Mouse (Mus musculus): ENCODE measurements around the gene Gm17545. TPM values are rescaled to one million over a fixed set of nuclear protein-coding genes. Genes with fewer than 3 reads are reported as not detected.
"Not testable (repeated sequence)": the region's sequence is repeated elsewhere in the genome, so short reads cannot be mapped to it uniquely, and the experiment has no call there.

The Gm17545 gene
- not detected in 2 replicates for polyA plus RNA-seq (2015; fragmentation: Nextera tagmentation; extraction: Ambion mirVana)

- H3K4me1 ChIP-seq (ENCODE audit: control insufficient read depth, insufficient read depth, low read length); H3K9ac ChIP-seq (ENCODE audit: low read depth, low read length); ATAC-seq; H3K4me2 ChIP-seq (ENCODE audit: low read depth, low read length); H3K4me3 ChIP-seq (ENCODE audit: low read length); H3K9me3 ChIP-seq (ENCODE audit: control insufficient read depth, low read length); H3K27me3 ChIP-seq (replicated peaks; ENCODE audit: control insufficient read depth, insufficient read depth, low read length); H3K27ac ChIP-seq (ENCODE audit: low read length): not testable (repeated sequence)
- H3K36me3 ChIP-seq (ENCODE audit: control insufficient read depth, insufficient read depth, low read length) = peaks cover 25% of the 10 kb centered on the region
- 94% methylated on average over 8 of the region's 8 CpGs for WGBS
Observed at GRCm38 (mm10) chr9:22453990-22454389, at the start of gene Gm17545. TSS of gene Gm17545 (plus strand) at chr9:22454290.

GRCm38 (mm10) chr9:22405414-22405813 is 48.7 kb upstream of the Gm17545 start:
- H3K36me3 ChIP-seq (ENCODE audit: control insufficient read depth, insufficient read depth, low read length) = no peaks in the 10 kb centered on the region
- H3K4me1 ChIP-seq (ENCODE audit: control insufficient read depth, insufficient read depth, low read length) = no peaks in the 10 kb centered on the region
- no peak overlapping the region for H3K4me2 ChIP-seq (ENCODE audit: low read depth, low read length)
- no peak for ATAC-seq
- 70% methylated on average over 3 of the region's 3 CpGs for WGBS
- H3K27ac ChIP-seq (ENCODE audit: low read length) = no peak overlapping the region
- H3K27me3 ChIP-seq (replicated peaks; ENCODE audit: control insufficient read depth, insufficient read depth, low read length) = no peaks in the 10 kb centered on the region
- no peak overlapping the region for H3K9ac ChIP-seq (ENCODE audit: low read depth, low read length)
- no peak overlapping the region for H3K4me3 ChIP-seq (ENCODE audit: low read length)
- H3K9me3 ChIP-seq (ENCODE audit: control insufficient read depth, low read length) = no peaks in the 10 kb centered on the region

- not testable (repeated sequence) for H3K9ac ChIP-seq (ENCODE audit: low read depth, low read length); H3K36me3 ChIP-seq (ENCODE audit: control insufficient read depth, insufficient read depth, low read length); H3K27ac ChIP-seq (ENCODE audit: low read length); H3K9me3 ChIP-seq (ENCODE audit: control insufficient read depth, low read length); ATAC-seq; H3K27me3 ChIP-seq (replicated peaks; ENCODE audit: control insufficient read depth, insufficient read depth, low read length); H3K4me2 ChIP-seq (ENCODE audit: low read depth, low read length); H3K4me1 ChIP-seq (ENCODE audit: control insufficient read depth, insufficient read depth, low read length); H3K4me3 ChIP-seq (ENCODE audit: low read length)
- WGBS = 83% methylated on average over 3 of the region's 4 CpGs
Observed at GRCm38 (mm10) chr9:22407633-22408032, 46.5 kb upstream of the Gm17545 start.

- not testable (repeated sequence) for H3K4me1 ChIP-seq (ENCODE audit: control insufficient read depth, insufficient read depth, low read length); ATAC-seq; H3K27ac ChIP-seq (ENCODE audit: low read length); H3K9me3 ChIP-seq (ENCODE audit: control insufficient read depth, low read length); H3K4me3 ChIP-seq (ENCODE audit: low read length); H3K4me2 ChIP-seq (ENCODE audit: low read depth, low read length); H3K9ac ChIP-seq (ENCODE audit: low read depth, low read length); H3K36me3 ChIP-seq (ENCODE audit: control insufficient read depth, insufficient read depth, low read length); H3K27me3 ChIP-seq (replicated peaks; ENCODE audit: control insufficient read depth, insufficient read depth, low read length)
- WGBS = 27% methylated on average over 4 of the region's 4 CpGs
Observed at GRCm38 (mm10) chr9:22408344-22408743, 45.7 kb upstream of the Gm17545 start.

GRCm38 (mm10) chr9:22409501-22409900 is 44.6 kb upstream of the Gm17545 start:
- Histone ChIP-seq H3K9me3 (ENCODE audit: control insufficient read depth, low read length) (no peaks in the 10 kb centered on the region), H3K27me3 (replicated peaks; ENCODE audit: control insufficient read depth, insufficient read depth, low read length) (no peaks in the 10 kb centered on the region), H3K9ac (ENCODE audit: low read depth, low read length) (no peak overlapping the region), H3K4me2 (ENCODE audit: low read depth, low read length) (no peak overlapping the region), H3K4me3 (ENCODE audit: low read length) (no peak overlapping the region), H3K27ac (ENCODE audit: low read length) (no peak overlapping the region), H3K4me1 (ENCODE audit: control insufficient read depth, insufficient read depth, low read length) (peaks cover 3% of the 10 kb centered on the region; the same call in 1 of the 2 replicates), H3K36me3 (ENCODE audit: control insufficient read depth, insufficient read depth, low read length) (no peaks in the 10 kb centered on the region)
- 68% methylated on average over 7 of the region's 7 CpGs for WGBS
- ATAC-seq = no peak

- Histone ChIP-seq H3K9ac (ENCODE audit: low read depth, low read length) (peak within 1 kb of the TSS; percentile 73), H3K4me2 (ENCODE audit: low read depth, low read length) (peak within 1 kb of the TSS; percentile 91), H3K36me3 (ENCODE audit: control insufficient read depth, insufficient read depth, low read length) (no peaks in the 10 kb centered on the region), H3K9me3 (ENCODE audit: control insufficient read depth, low read length) (no peaks in the 10 kb centered on the region), H3K27ac (ENCODE audit: low read length) (no peak within 1 kb of the TSS), H3K27me3 (replicated peaks; ENCODE audit: control insufficient read depth, insufficient read depth, low read length) (no peaks in the 10 kb centered on the region), H3K4me3 (ENCODE audit: low read length) (peak within 1 kb of the TSS; percentile 70), H3K4me1 (ENCODE audit: control insufficient read depth, insufficient read depth, low read length) (peaks cover 3% of the 10 kb centered on the region; the same call in 1 of the 2 replicates)
- ATAC-seq = peak; percentile 99
- WGBS = 1% methylated on average over 43 of the region's 43 CpGs
Observed at GRCm38 (mm10) chr9:22411002-22411857, 42.9 kb upstream of the Gm17545 start, which contains the start of gene 9530077C05Rik. TSS of gene 9530077C05Rik (plus strand) at chr9:22411513.

- Histone ChIP-seq H3K4me2 (ENCODE audit: low read depth, low read length) (no peak overlapping the region), H3K4me3 (ENCODE audit: low read length) (no peak overlapping the region), H3K36me3 (ENCODE audit: control insufficient read depth, insufficient read depth, low read length) (no peaks in the 10 kb centered on the region), H3K9ac (ENCODE audit: low read depth, low read length) (no peak overlapping the region), H3K9me3 (ENCODE audit: control insufficient read depth, low read length) (no peaks in the 10 kb centered on the region), H3K27ac (ENCODE audit: low read length) (no peak overlapping the region), H3K4me1 (ENCODE audit: control insufficient read depth, insufficient read depth, low read length) (peaks cover 3% of the 10 kb centered on the region; the same call in 1 of the 2 replicates), H3K27me3 (replicated peaks; ENCODE audit: control insufficient read depth, insufficient read depth, low read length) (no peaks in the 10 kb centered on the region)
- no peak for ATAC-seq
- 86% methylated on average over 3 of the region's 3 CpGs for WGBS
Observed at GRCm38 (mm10) chr9:22416187-22416586, 37.9 kb upstream of the Gm17545 start.

- ATAC-seq = no peak
- Histone ChIP-seq H3K9ac (ENCODE audit: low read depth, low read length) (no peak overlapping the region), H3K9me3 (ENCODE audit: control insufficient read depth, low read length) (no peaks in the 10 kb centered on the region), H3K27me3 (replicated peaks; ENCODE audit: control insufficient read depth, insufficient read depth, low read length) (no peaks in the 10 kb centered on the region), H3K27ac (ENCODE audit: low read length) (no peak overlapping the region), H3K4me3 (ENCODE audit: low read length) (no peak overlapping the region), H3K4me2 (ENCODE audit: low read depth, low read length) (no peak overlapping the region), H3K36me3 (ENCODE audit: control insufficient read depth, insufficient read depth, low read length) (no peaks in the 10 kb centered on the region), H3K4me1 (ENCODE audit: control insufficient read depth, insufficient read depth, low read length) (no peaks in the 10 kb centered on the region)
- 38% methylated on average over 6 of the region's 6 CpGs for WGBS
Observed at GRCm38 (mm10) chr9:22417547-22417946, 36.5 kb upstream of the Gm17545 start.

- Histone ChIP-seq H3K27me3 (replicated peaks; ENCODE audit: control insufficient read depth, insufficient read depth, low read length) (no peaks in the 10 kb centered on the region), H3K4me2 (ENCODE audit: low read depth, low read length) (no peak overlapping the region), H3K4me3 (ENCODE audit: low read length) (no peak overlapping the region), H3K36me3 (ENCODE audit: control insufficient read depth, insufficient read depth, low read length) (no peaks in the 10 kb centered on the region), H3K4me1 (ENCODE audit: control insufficient read depth, insufficient read depth, low read length) (no peaks in the 10 kb centered on the region), H3K9ac (ENCODE audit: low read depth, low read length) (no peak overlapping the region), H3K9me3 (ENCODE audit: control insufficient read depth, low read length) (no peaks in the 10 kb centered on the region), H3K27ac (ENCODE audit: low read length) (no peak overlapping the region)
- no peak for ATAC-seq
- 88% methylated on average over 3 of the region's 3 CpGs for WGBS
Observed at GRCm38 (mm10) chr9:22419877-22420276, 34.2 kb upstream of the Gm17545 start.

Measured in intestine, embryonic 16.5 days (tissue).